Mouse (Mus musculus) WW6 (cell line): ENCODE measurements at regions not wholly inside any gene's neighbourhood (a gene's known extent, or its start where the extent isn't known, plus 50 kb on each side); places are given as distances from the start of the nearest gene placed in this dataset.

Experiments
- DNase-seq: peaks from one replicate; pipeline ENCODE4 v3.0.0-alpha.2; 2013; ENCODE audit warnings: low read depth, low spot score

GRCm38 (mm10) chr9:33930286-33930685, 555.4 kb upstream of the Kirrel3 start:
- DNase-seq = no peak

- no peak for DNase-seq
These were observed 551.6 kb upstream of the Kirrel3 start for GRCm38 (mm10) chr9:33934071-33934470.

- no peak for DNase-seq
These were observed 531.4 kb upstream of the Kirrel3 start for GRCm38 (mm10) chr9:33954319-33954718.
